Mouse (Mus musculus): ENCODE measurements around the gene Rbm28. TPM values are rescaled to one million over a fixed set of nuclear protein-coding genes. Genes with fewer than 3 reads are reported as not detected.

Gene Rbm28
- polyA plus RNA-seq (2015; fragmentation: Nextera tagmentation; extraction: Ambion mirVana), result 38.9 and 46.9 TPM in 2 replicates

DNA sequence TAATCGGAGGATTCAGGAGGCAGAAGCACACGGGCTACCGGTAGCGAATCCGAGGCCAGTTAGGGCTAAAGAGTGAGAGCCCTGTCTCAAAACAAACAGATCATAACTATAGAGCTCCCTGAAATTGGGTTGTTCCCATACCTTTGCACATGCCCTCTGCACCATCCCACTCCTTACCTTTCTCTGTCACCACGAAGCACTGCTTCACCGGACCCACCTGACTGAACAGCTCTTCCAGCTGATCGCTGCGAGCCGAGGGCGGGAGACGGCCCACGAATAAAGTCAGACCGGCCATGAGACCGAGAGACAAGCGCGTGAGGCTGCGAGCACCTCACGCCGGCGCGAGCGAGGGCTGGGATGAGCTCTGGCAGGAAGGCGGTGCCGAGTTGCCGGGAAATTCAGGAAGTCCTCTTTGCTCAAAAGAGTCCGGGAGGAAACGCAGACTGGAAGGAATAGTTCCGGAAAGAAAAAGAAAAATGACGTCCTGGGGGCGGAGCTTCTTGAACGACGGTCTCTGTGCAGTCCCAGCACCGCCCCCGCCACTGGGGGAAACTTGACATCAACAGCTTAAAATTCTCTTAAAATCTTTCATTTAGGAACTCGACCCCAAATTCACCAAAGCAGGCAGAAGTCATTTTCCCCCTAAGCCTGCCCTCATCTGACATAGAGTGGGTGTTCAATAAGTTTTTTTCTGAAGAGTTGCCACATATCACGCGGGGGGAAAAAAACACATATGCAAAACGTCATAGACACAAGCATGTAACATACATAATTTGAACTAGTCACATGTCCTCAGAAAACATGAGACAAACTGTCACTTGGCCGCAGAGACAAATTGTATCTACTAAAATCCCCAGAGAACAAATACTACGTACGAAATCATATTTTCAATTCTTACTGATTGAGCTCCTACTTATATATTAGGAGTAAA lies at the start of gene Rbm28:
Gene Rbm28, minus strand, starts transcription at position 693 of the 931 bp plus-strand sequence.
- peak; percentile 86 for ATAC-seq (replicated peaks)
- H3K27me3 ChIP-seq (replicated peaks), result peaks cover 22% of the 10 kb centered on the region
- peak within 1 kb of the TSS; percentile 85 for H3K9ac ChIP-seq
- 8% methylated on average over 42 of the region's 42 CpGs for WGBS
- H3K27ac ChIP-seq, result peak within 1 kb of the TSS; percentile 63
- peak within 1 kb of the TSS; percentile 68 for H3K4me2 ChIP-seq
- no peaks in the 10 kb centered on the region for H3K9me3 ChIP-seq
- peaks cover 27% of the 10 kb centered on the region for H3K4me1 ChIP-seq
- H3K4me3 ChIP-seq, result peak within 1 kb of the TSS; percentile 83
- H3K36me3 ChIP-seq (replicated peaks), result peaks cover 2% of the 10 kb centered on the region; the same call in 1 of the 2 replicates

DNA sequence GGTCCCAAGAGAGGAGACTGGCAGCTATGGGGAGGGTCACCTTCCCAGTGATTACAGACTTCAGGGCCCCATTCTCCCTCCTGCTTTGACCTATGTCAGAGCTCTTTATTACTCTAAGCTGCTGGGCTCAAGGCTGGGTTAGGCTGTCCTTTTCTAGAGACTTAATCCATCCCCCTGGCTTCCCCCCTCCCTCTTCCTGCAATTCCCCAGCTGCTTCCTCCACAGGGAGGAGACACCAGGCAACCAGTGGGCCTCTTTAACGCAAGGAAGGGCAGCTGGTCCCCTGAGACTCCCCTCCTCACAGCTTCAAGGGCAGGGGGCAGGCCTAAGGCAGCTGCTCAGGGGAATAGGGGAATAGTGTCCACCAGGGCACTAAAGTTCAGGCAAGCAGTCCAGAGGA lies 49.4 kb upstream of the Rbm28 start:
- Histone ChIP-seq H3K9ac (no peak overlapping the region), H3K27ac (no peak overlapping the region), H3K4me1 (peaks cover 49% of the 10 kb centered on the region), H3K36me3 (replicated peaks) (no peaks in the 10 kb centered on the region), H3K27me3 (replicated peaks) (peaks cover 9% of the 10 kb centered on the region; the same call in 1 of the 2 replicates), H3K4me3 (no peak overlapping the region), H3K4me2 (no peak overlapping the region), H3K9me3 (no peaks in the 10 kb centered on the region)
- ATAC-seq (replicated peaks), result no peak
- WGBS, result 5% methylated on average over 1 of the region's 1 CpGs

DNA sequence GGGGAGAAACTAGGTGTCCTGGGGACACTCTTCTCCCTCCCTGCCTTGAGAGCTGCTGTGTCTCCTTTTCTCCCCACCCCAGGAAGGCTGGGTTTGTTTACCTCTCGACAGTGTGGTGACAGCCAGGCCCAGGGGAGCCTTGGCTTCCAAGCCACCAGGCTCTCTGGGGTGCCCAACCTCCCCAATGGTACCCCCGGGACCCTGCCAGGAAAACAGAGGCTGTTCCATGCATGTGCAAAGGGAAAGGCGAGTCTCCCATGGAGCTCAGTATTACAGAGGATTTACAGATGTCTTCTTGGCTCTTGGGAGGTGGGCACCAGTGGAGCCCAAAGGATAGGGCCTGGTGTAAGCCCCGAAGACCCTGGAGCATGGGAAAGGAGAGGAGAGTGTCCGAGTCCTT lies 48.6 kb upstream of the Rbm28 start:
- 54% methylated on average over 5 of the region's 5 CpGs for WGBS
- Histone ChIP-seq H3K4me3 (no peak overlapping the region), H3K4me2 (no peak overlapping the region), H3K9ac (no peak overlapping the region), H3K27ac (no peak overlapping the region), H3K27me3 (replicated peaks) (peaks cover 9% of the 10 kb centered on the region; the same call in 1 of the 2 replicates), H3K36me3 (replicated peaks) (no peaks in the 10 kb centered on the region), H3K4me1 (peaks cover 56% of the 10 kb centered on the region), H3K9me3 (no peaks in the 10 kb centered on the region)
- no peak for ATAC-seq (replicated peaks)

DNA sequence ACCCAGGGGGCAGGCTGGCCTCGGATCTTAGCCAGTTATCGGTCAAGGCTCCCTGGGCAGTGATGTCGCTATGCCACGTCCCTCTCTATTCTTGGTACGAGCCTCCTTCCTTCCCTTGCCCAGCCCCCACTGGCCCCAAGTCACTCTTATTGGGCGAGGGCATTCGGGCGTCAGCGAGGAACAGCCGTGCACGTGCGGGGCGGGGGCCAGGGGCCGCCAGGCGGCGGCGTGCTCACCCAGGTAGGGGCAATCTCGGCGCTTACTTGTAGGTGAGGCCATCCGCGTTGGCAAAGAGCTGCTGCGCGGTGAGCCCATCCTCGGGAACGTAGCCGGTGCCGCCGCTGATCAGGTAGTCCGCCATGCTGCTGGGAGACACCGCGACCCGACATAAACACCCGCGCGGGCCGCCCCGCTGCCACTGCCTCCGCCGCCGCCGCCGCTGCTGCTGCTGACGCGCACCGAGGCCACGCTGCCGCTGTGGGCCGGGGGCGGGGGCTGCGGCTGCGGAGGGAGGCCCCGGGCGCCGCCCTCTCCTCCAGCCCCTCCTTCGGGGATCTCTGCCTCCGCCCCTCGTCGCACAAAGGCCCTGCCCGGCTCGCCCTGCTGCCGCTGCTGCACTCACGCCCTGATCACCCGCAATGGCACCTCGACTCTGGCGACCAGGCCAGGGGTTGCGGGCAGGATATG lies 47.1 kb upstream of the Rbm28 start:
- Histone ChIP-seq H3K4me1 (peaks cover 56% of the 10 kb centered on the region), H3K4me2 (peak overlapping the region; percentile 75), H3K36me3 (replicated peaks) (no peaks in the 10 kb centered on the region), H3K9me3 (no peaks in the 10 kb centered on the region), H3K27me3 (replicated peaks) (peaks cover 9% of the 10 kb centered on the region; the same call in 1 of the 2 replicates), H3K4me3 (peak overlapping the region; percentile 58), H3K9ac (peak overlapping the region; percentile 74), H3K27ac (peak overlapping the region; percentile 85)
- WGBS, result under 1% methylated on average over 60 of the region's 66 CpGs
- peak; percentile 89 for ATAC-seq (replicated peaks)

DNA sequence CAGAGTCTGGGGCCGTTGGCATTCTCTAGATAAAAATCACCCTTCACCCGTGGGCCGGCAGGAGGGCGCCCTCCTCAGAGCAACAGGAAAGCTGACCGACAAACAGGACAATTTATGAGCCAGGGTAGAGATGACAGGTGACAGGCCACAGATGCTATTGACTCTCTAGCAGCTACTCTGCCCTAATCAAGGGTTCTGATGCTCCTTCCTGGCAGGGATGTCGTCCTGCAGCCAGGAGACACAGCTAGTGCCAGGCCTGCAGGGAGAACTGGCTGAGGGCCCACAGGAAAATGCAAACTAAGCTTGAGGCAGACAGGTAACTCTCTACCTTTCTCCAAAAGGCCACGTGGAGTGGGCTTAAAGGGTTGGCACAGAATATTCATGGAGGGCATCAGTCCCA lies 46.3 kb upstream of the Rbm28 start:
- Histone ChIP-seq H3K9ac (peak overlapping the region; percentile 74), H3K27ac (peak overlapping the region; percentile 85), H3K4me3 (peak overlapping the region; percentile 58), H3K4me2 (peak overlapping the region; percentile 75), H3K4me1 (peaks cover 50% of the 10 kb centered on the region), H3K36me3 (replicated peaks) (peaks cover 2% of the 10 kb centered on the region; the same call in 1 of the 2 replicates), H3K9me3 (no peaks in the 10 kb centered on the region), H3K27me3 (replicated peaks) (peaks cover 9% of the 10 kb centered on the region; the same call in 1 of the 2 replicates)
- no peak for ATAC-seq (replicated peaks)
- 32% methylated on average over 7 of the region's 7 CpGs for WGBS

DNA sequence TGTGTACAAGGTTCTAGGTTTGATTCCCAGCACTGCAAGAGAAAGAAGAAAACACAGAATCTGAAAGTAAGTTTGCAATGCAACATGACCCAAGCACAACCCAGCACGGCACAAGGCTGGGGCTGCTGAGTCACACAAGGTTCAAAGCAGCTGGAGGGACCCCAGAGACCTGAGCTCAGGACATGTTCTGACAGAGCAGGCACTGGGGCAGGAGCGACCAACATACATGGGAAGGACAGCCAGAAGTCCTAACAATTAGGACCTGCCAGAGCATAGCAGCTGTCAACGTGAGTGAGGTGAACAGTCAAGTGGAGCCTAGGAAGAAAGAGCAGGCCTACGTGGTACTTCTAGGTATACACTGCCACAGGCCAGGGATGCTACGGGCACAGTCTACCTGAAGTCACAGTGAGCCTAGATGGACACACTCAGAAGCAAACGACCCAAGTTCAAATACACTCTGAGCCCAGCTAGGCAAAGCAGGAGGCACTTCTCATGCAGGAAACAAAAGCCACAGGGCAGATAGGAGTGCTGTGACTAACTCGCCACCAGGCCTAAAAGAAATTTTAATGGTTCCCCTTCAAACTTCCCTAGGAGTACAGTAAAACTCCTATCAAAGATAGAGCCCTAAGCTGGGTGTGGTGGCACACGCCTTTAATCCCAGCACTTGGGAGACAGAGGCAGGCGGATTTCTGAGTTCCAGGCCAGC lies 45.6 kb upstream of the Rbm28 start:
- no peak overlapping the region for H3K9ac ChIP-seq
- H3K36me3 ChIP-seq (replicated peaks), result peaks cover 6% of the 10 kb centered on the region; the same call in 1 of the 2 replicates
- 78% methylated on average over 9 of the region's 9 CpGs for WGBS
- no peak overlapping the region for H3K27ac ChIP-seq
- no peak overlapping the region for H3K4me3 ChIP-seq
- H3K27me3 ChIP-seq (replicated peaks), result peaks cover 9% of the 10 kb centered on the region; the same call in 1 of the 2 replicates
- no peak for ATAC-seq (replicated peaks)
- peak overlapping the region; percentile 75 for H3K4me2 ChIP-seq
- H3K9me3 ChIP-seq, result no peaks in the 10 kb centered on the region
- peaks cover 45% of the 10 kb centered on the region for H3K4me1 ChIP-seq

DNA sequence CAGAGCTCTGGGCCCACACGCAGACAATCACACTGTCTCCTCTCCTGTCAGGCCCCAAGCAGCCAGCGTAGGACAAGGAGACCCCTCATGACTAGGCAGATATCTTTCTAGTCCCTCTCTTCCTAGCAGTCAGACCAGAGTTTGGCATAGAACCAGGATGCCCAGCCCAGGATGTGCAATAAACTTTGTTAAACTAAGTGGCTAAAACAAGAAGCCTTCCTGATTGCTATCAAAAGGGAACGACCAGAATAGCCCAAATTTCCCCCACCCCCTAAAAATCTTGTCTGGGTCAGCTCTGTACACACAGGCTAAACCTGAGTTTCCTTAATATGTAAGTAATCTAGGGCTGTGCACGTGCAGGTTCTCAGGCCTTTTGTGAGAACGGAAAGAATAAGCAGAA lies 43.4 kb upstream of the Rbm28 start:
- Histone ChIP-seq H3K27ac (no peak overlapping the region), H3K4me3 (no peak overlapping the region), H3K4me2 (no peak overlapping the region), H3K9ac (no peak overlapping the region), H3K4me1 (peaks cover 32% of the 10 kb centered on the region), H3K36me3 (replicated peaks) (peaks cover 11% of the 10 kb centered on the region; the same call in 1 of the 2 replicates), H3K9me3 (no peaks in the 10 kb centered on the region), H3K27me3 (replicated peaks) (no peaks in the 10 kb centered on the region)
- 91% methylated on average over 5 of the region's 5 CpGs for WGBS
- ATAC-seq (replicated peaks), result no peak

DNA sequence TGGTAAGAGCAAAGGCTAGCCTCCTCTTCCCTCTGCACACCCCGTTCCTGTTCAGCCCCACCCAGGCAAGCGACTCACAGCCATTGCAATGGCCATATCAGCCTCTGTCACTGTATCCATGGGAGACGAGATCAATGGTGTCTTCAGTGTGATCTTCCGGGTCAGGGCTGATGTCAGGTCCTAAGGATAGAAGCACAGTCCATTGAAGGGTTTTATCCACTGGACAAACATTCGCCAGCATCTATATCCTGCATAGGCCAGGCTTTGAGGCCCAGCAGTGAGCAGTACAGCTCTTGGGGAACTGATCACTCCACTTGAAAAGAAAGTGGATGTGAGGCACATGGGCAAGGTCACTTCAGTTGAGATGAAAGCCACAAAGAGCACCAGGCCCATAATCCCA lies 42.2 kb upstream of the Rbm28 start:
- H3K9me3 ChIP-seq, result no peaks in the 10 kb centered on the region
- no peak overlapping the region for H3K4me2 ChIP-seq
- 83% methylated on average over 5 of the region's 5 CpGs for WGBS
- ATAC-seq (replicated peaks), result no peak
- no peaks in the 10 kb centered on the region for H3K27me3 ChIP-seq (replicated peaks)
- H3K4me3 ChIP-seq, result no peak overlapping the region
- H3K9ac ChIP-seq, result no peak overlapping the region
- peaks cover 13% of the 10 kb centered on the region; the same call in 1 of the 2 replicates for H3K36me3 ChIP-seq (replicated peaks)
- peaks cover 24% of the 10 kb centered on the region for H3K4me1 ChIP-seq
- no peak overlapping the region for H3K27ac ChIP-seq

DNA sequence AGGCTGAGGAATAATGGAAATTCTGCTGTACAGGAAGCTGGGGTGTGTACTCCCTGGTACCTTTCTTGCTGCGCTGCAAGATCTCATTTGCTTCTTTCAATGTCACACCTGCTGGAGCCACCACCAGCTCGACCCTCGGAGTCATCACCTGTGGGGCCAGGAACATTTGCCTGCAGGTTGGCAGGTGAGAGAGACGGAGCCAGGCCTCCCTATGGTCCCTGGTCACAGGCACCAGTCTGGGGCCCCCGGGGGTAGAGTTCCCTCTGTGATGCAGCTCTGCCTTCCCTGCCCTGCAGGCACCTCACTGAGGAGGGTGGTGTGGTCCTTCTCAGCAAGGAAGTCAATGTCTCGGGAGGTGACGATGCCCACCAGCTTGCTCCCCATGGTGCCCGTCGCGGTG lies 41.2 kb upstream of the Rbm28 start:
- H3K9ac ChIP-seq, result no peak overlapping the region
- H3K4me1 ChIP-seq, result peaks cover 18% of the 10 kb centered on the region
- ATAC-seq (replicated peaks), result no peak
- WGBS, result 95% methylated on average over 10 of the region's 10 CpGs
- no peaks in the 10 kb centered on the region for H3K9me3 ChIP-seq
- no peak overlapping the region for H3K4me2 ChIP-seq
- H3K36me3 ChIP-seq (replicated peaks), result peaks cover 13% of the 10 kb centered on the region; the same call in 1 of the 2 replicates
- no peak overlapping the region for H3K27ac ChIP-seq
- no peaks in the 10 kb centered on the region for H3K27me3 ChIP-seq (replicated peaks)
- no peak overlapping the region for H3K4me3 ChIP-seq

DNA sequence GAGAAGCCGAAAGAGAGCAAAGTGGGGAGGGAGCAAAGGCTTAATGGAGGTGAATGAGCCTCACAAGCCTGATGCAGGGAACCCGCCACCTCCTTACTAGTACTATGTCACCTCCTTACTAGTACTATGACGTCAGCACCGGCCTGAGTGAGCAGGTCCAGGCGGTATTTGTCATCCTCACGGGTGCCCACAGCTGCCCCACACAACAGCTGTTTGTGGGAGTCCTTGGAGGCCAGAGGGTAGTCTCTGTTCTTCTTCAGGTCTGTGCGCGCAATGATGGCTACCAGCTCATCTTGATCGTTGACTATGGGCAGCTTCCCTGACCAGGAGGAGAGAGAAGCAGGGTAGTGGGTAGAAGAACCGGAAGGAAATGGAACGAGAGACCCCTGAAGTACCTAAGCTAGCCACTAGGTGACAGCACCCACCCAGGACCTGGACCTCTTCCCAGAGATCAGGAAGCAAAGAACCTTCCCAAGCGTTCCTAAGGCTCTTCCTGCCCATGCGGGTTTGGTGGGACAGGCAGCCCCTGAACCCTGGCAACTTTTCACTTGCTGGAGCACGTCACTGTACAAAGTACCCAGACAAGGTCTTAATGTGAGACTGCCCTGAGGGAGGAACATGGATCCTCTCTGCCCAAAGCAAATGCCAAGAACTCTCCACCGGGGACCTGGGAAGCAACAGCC lies 40.3 kb upstream of the Rbm28 start:
- Histone ChIP-seq H3K36me3 (replicated peaks) (peaks cover 16% of the 10 kb centered on the region; the same call in 1 of the 2 replicates), H3K9me3 (no peaks in the 10 kb centered on the region), H3K4me2 (no peak overlapping the region), H3K9ac (no peak overlapping the region), H3K27ac (no peak overlapping the region), H3K27me3 (replicated peaks) (no peaks in the 10 kb centered on the region), H3K4me1 (peaks cover 10% of the 10 kb centered on the region), H3K4me3 (no peak overlapping the region)
- WGBS, result 57% methylated on average over 15 of the region's 15 CpGs
- peak; percentile 28; the same call in 1 of the 2 replicates for ATAC-seq (replicated peaks)

DNA sequence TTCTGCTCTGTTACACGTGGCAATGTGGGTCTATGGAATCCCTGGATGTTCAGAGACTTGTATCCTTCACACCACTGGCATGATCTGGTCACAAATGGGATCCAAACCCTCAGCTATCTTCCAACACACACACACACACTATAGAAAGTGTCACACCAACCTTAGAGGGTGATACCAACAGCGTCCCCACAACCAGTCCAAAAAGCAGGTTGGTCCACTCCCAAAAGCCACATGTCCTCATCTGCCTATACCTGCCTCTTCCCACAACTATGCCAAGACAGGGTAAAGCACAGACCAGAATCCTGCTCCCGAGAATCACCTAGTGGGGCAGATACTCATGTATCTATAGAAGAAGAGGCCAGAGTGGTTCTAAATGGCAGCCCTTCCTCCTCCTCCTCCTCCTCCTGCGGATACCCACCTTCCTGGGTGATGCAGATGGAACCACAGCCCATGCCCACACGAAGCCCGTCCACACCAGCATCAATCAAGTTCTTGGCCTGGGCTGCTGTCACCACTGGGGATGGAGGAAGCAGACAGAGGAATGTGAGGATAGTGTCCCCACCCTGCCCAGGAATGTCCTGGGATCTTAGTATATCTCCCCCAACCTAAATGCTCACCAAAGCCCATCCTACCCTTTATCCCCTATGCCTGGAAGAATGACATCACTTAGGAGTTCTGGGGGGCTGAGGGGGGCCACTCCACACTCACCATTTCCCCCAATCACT lies 39.2 kb upstream of the Rbm28 start:
- no peak overlapping the region for H3K27ac ChIP-seq
- WGBS, result 91% methylated on average over 6 of the region's 6 CpGs
- H3K4me1 ChIP-seq, result peaks cover 10% of the 10 kb centered on the region
- H3K36me3 ChIP-seq (replicated peaks), result peaks cover 16% of the 10 kb centered on the region; the same call in 1 of the 2 replicates
- no peaks in the 10 kb centered on the region for H3K9me3 ChIP-seq
- no peak overlapping the region for H3K4me2 ChIP-seq
- no peak overlapping the region for H3K4me3 ChIP-seq
- H3K27me3 ChIP-seq (replicated peaks), result 0 out of 2 replicates have a peak, but pooled peaks cover 3% of the 10 kb centered on the region
- H3K9ac ChIP-seq, result no peak overlapping the region
- ATAC-seq (replicated peaks), result no peak

Data from midbrain, embryonic 15.5 days (tissue).